Mouse (Mus musculus): ENCODE results near the gene Arid3c. TPM values are rescaled to one million over a fixed set of nuclear protein-coding genes. Genes with fewer than 3 reads are reported as not detected.
"Not testable (repeated sequence)": the region's sequence is repeated elsewhere in the genome, so short reads cannot be mapped to it uniquely, and the experiment has no call there.

Arid3c gene
- polyA plus RNA-seq, 1 experiment from 2014 or later: not detected

DNA sequence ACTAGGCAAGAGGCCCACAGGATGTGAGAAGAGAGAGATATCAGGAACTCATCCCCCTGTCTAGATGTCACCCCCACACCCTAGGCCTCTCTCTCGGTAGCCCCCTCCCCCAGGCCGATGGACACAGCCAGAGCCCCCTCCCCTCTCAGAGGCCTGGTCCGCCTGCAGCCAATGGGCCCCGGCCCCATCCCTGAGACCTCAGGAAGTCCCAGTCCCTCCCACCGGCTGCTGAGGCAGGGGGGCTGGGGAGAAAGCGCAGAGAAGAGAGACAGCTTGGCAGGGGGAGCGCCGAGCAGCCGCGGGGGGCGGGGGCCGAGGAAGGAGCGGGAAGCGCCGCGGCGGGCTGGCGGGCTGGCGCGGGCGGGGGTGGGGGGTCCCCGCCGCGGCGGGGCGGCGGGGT, 47.6 kb downstream of the Arid3c start:
- DNase-seq (ENCODE audit: low spot score); H3K4me2 ChIP-seq (ENCODE audit: low read depth, severe bottlenecking); H3K36me3 ChIP-seq (ENCODE audit: control insufficient read depth, insufficient read depth, low read length); H3K9ac ChIP-seq (ENCODE audit: low read length); H3K4me3 ChIP-seq (ENCODE audit: low read depth, low read length); ATAC-seq (ENCODE audit: insufficient number of reproducible peaks, low FRiP score, low TSS enrichment, low read depth); H3K27ac ChIP-seq (replicated peaks; ENCODE audit: low read depth, low read length); H3K9me3 ChIP-seq (ENCODE audit: control insufficient read depth, low read length); H3K4me1 ChIP-seq (ENCODE audit: control insufficient read depth, insufficient read depth, low read length): not testable (repeated sequence)
- peaks cover 25% of the 10 kb centered on the region for H3K27me3 ChIP-seq (ENCODE audit: control insufficient read depth, insufficient read depth, low read length)
- 0% methylated on average over 2 of the region's 27 CpGs for WGBS

DNA sequence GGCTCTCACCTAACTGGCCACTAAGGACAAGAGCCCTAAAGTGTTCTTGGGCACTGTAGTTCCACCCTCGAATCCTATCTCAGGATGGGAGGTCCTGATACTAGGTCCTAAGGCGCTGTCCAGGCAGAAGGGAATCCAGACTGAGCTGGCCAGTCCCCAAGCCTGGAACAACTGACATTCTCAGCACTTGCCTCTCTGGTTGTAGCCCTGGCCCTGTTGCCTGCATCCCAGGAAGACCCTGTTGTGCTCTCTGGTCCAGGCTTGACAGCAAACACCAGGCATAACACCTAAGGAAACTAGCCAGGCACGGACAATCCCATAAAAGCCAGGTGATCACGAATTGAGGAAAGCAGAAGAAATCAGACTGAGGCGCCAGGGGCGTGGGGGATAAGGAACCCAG, 48.2 kb downstream of the Arid3c start:
- H3K36me3 ChIP-seq (ENCODE audit: control insufficient read depth, insufficient read depth, low read length): no peaks in the 10 kb centered on the region
- peaks cover 30% of the 10 kb centered on the region for H3K27me3 ChIP-seq (ENCODE audit: control insufficient read depth, insufficient read depth, low read length)
- no peak overlapping the region for H3K4me2 ChIP-seq (ENCODE audit: low read depth, severe bottlenecking)
- no peak overlapping the region for H3K9ac ChIP-seq (ENCODE audit: low read length)
- H3K27ac ChIP-seq (replicated peaks; ENCODE audit: low read depth, low read length): no peak overlapping the region
- WGBS: 21% methylated on average over 6 of the region's 6 CpGs
- no peaks in the 10 kb centered on the region for H3K9me3 ChIP-seq (ENCODE audit: control insufficient read depth, low read length)
- no peak for ATAC-seq (ENCODE audit: insufficient number of reproducible peaks, low FRiP score, low TSS enrichment, low read depth)
- peaks cover 5% of the 10 kb centered on the region for H3K4me1 ChIP-seq (ENCODE audit: control insufficient read depth, insufficient read depth, low read length)
- no peak for DNase-seq (ENCODE audit: low spot score)
- H3K4me3 ChIP-seq (ENCODE audit: low read depth, low read length): no peak overlapping the region

DNA sequence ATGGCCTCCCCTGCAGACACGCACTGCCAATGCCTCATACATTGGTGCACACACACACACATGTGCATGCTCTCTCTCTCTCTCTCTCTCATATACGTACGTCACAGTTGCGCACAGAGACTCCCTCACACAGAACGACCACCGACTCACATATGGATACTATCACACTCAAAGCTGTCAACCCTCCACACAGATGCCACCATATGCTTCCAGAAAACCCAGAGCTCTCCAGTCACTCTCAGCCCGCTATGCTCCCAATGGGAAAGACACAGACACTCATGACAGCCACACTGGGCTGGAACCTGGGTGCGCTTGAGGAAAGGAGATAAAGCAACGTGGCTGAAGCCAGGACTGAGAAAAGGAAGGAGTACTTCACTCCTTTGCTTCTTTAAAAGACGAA, 49.0 kb downstream of the Arid3c start:
- Histone ChIP-seq H3K27me3 (ENCODE audit: control insufficient read depth, insufficient read depth, low read length) (peaks cover 38% of the 10 kb centered on the region), H3K9me3 (ENCODE audit: control insufficient read depth, low read length) (no peaks in the 10 kb centered on the region), H3K4me1 (ENCODE audit: control insufficient read depth, insufficient read depth, low read length) (peaks cover 5% of the 10 kb centered on the region), H3K9ac (ENCODE audit: low read length) (no peak overlapping the region), H3K4me3 (ENCODE audit: low read depth, low read length) (no peak overlapping the region), H3K36me3 (ENCODE audit: control insufficient read depth, insufficient read depth, low read length) (no peaks in the 10 kb centered on the region), H3K4me2 (ENCODE audit: low read depth, severe bottlenecking) (no peak overlapping the region), H3K27ac (replicated peaks; ENCODE audit: low read depth, low read length) (no peak overlapping the region)
- ATAC-seq (ENCODE audit: insufficient number of reproducible peaks, low FRiP score, low TSS enrichment, low read depth): no peak
- WGBS: 60% methylated on average over 10 of the region's 10 CpGs
- no peak for DNase-seq (ENCODE audit: low spot score)

DNA sequence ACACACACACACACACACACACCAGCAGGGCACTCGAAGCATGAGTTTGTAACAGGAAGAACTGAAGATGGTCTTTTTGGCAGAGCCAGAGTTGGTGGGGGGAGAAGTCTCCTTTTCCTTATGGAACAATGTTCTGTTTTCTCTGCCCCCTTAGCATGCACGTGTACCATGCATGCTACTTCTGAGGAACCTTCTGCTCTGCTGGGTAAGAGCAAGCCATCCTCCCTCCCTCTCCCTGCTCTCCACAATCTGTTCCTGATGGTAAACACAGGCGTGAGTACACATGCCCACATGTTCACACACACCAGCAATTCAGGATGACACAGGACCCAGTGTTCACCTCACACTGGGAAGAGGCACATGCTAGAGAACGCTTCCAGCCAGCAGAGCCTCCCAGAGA, 49.8 kb downstream of the Arid3c start:
- Histone ChIP-seq H3K36me3 (ENCODE audit: control insufficient read depth, insufficient read depth, low read length) (no peaks in the 10 kb centered on the region), H3K9ac (ENCODE audit: low read length) (no peak overlapping the region), H3K27ac (replicated peaks; ENCODE audit: low read depth, low read length) (no peak overlapping the region), H3K27me3 (ENCODE audit: control insufficient read depth, insufficient read depth, low read length) (peaks cover 46% of the 10 kb centered on the region), H3K4me2 (ENCODE audit: low read depth, severe bottlenecking) (no peak overlapping the region), H3K4me3 (ENCODE audit: low read depth, low read length) (no peak overlapping the region), H3K9me3 (ENCODE audit: control insufficient read depth, low read length) (no peaks in the 10 kb centered on the region), H3K4me1 (ENCODE audit: control insufficient read depth, insufficient read depth, low read length) (peaks cover 5% of the 10 kb centered on the region)
- ATAC-seq (ENCODE audit: insufficient number of reproducible peaks, low FRiP score, low TSS enrichment, low read depth): no peak
- no peak for DNase-seq (ENCODE audit: low spot score)
- 68% methylated on average over 4 of the region's 4 CpGs for WGBS

DNA sequence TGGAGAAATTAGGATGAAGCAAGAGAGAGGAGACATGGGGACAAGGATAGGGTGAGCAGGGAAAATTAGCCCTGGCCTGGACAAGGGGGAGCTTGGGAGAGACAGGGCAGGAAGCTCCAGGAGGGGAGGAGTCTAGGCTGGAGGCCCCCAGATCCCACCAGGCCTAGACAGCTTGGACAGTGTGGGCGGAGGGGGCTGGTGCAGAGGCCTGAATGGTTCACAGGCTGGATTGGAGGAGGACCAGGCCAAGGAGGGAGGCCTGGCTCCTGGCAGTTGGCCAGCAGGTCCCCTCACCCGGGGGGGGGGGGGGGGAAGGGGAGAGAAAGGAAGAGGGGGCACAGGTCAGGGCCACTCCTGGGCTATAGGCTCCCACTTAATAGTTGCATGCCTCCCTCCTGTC, 51.7 kb downstream of the Arid3c start:
- Histone ChIP-seq H3K9me3 (ENCODE audit: control insufficient read depth, low read length) (no peaks in the 10 kb centered on the region), H3K4me2 (ENCODE audit: low read depth, severe bottlenecking) (no peak overlapping the region), H3K27me3 (ENCODE audit: control insufficient read depth, insufficient read depth, low read length) (peaks cover 63% of the 10 kb centered on the region), H3K4me3 (ENCODE audit: low read depth, low read length) (no peak overlapping the region), H3K9ac (ENCODE audit: low read length) (no peak overlapping the region), H3K27ac (replicated peaks; ENCODE audit: low read depth, low read length) (no peak overlapping the region), H3K4me1 (ENCODE audit: control insufficient read depth, insufficient read depth, low read length) (peaks cover 5% of the 10 kb centered on the region), H3K36me3 (ENCODE audit: control insufficient read depth, insufficient read depth, low read length) (no peaks in the 10 kb centered on the region)
- DNase-seq (ENCODE audit: low spot score) (no peak), ATAC-seq (ENCODE audit: insufficient number of reproducible peaks, low FRiP score, low TSS enrichment, low read depth) (no peak)
- 67% methylated on average over 1 of the region's 2 CpGs for WGBS

DNA sequence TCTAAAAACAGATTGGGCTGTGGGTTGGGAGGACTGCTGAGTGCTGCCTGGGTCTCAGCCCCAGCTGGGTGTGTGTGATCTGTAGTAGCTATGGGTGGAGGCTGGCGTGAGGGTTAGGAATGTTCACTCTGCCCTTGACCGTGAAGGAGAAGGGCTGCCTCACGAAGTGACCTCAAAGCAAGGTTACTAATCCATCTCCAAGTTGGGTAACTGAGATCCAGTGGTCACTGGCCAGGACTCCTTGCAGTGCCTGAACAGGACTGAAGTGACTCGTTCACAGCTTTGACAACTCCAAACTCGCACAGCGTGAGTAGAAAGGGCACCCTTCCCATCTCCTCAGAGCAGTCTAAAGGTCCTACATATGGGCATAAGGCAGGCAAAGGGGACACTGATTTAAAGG, 52.1 kb downstream of the Arid3c start:
- no peak overlapping the region for H3K4me2 ChIP-seq (ENCODE audit: low read depth, severe bottlenecking)
- H3K4me1 ChIP-seq (ENCODE audit: control insufficient read depth, insufficient read depth, low read length): peaks cover 5% of the 10 kb centered on the region
- peaks cover 67% of the 10 kb centered on the region for H3K27me3 ChIP-seq (ENCODE audit: control insufficient read depth, insufficient read depth, low read length)
- no peak overlapping the region for H3K27ac ChIP-seq (replicated peaks; ENCODE audit: low read depth, low read length)
- WGBS: 78% methylated on average over 6 of the region's 6 CpGs
- H3K9me3 ChIP-seq (ENCODE audit: control insufficient read depth, low read length): no peaks in the 10 kb centered on the region
- H3K9ac ChIP-seq (ENCODE audit: low read length): no peak overlapping the region
- H3K36me3 ChIP-seq (ENCODE audit: control insufficient read depth, insufficient read depth, low read length): no peaks in the 10 kb centered on the region
- ATAC-seq (ENCODE audit: insufficient number of reproducible peaks, low FRiP score, low TSS enrichment, low read depth): no peak
- no peak overlapping the region for H3K4me3 ChIP-seq (ENCODE audit: low read depth, low read length)
- no peak for DNase-seq (ENCODE audit: low spot score)

DNA sequence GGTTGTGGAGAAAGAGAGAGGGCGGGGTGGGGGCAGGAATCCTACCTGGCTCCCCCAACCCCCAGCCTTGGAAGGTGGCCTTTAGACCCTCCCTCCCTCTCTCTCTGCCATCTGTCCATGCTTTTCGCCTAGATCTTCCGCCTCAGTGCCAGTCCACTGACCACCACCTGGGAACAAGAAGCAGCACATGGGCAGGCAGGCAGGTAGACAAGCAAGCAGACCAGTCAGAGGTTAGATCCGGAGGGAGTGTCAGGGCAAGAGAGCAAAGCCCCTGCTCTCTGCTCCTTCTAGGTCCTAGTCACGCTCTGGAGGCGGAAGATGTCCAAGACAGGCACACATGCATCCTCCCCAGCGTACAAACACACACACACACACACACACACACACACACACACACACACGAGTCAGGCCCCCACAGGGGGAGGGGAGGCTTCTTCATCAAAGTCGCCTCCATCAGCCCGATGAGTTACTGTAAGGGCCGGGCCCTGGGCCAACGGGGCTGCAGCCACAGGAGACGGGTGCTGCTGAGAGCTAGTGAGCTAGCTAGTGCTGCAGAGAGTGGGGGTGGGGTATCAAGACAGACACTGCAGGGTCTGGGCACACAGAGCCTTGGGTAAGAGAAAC, 53.8 kb downstream of the Arid3c start:
- Histone ChIP-seq H3K27ac (replicated peaks; ENCODE audit: low read depth, low read length) (no peak overlapping the region), H3K4me2 (ENCODE audit: low read depth, severe bottlenecking) (no peak overlapping the region), H3K27me3 (ENCODE audit: control insufficient read depth, insufficient read depth, low read length) (peaks cover 76% of the 10 kb centered on the region), H3K4me3 (ENCODE audit: low read depth, low read length) (no peak overlapping the region), H3K36me3 (ENCODE audit: control insufficient read depth, insufficient read depth, low read length) (no peaks in the 10 kb centered on the region), H3K4me1 (ENCODE audit: control insufficient read depth, insufficient read depth, low read length) (peaks cover 8% of the 10 kb centered on the region), H3K9ac (ENCODE audit: low read length) (no peak overlapping the region), H3K9me3 (ENCODE audit: control insufficient read depth, low read length) (no peaks in the 10 kb centered on the region)
- WGBS: 51% methylated on average over 12 of the region's 13 CpGs
- ATAC-seq (ENCODE audit: insufficient number of reproducible peaks, low FRiP score, low TSS enrichment, low read depth) (no peak), DNase-seq (ENCODE audit: low spot score) (no peak)

DNA sequence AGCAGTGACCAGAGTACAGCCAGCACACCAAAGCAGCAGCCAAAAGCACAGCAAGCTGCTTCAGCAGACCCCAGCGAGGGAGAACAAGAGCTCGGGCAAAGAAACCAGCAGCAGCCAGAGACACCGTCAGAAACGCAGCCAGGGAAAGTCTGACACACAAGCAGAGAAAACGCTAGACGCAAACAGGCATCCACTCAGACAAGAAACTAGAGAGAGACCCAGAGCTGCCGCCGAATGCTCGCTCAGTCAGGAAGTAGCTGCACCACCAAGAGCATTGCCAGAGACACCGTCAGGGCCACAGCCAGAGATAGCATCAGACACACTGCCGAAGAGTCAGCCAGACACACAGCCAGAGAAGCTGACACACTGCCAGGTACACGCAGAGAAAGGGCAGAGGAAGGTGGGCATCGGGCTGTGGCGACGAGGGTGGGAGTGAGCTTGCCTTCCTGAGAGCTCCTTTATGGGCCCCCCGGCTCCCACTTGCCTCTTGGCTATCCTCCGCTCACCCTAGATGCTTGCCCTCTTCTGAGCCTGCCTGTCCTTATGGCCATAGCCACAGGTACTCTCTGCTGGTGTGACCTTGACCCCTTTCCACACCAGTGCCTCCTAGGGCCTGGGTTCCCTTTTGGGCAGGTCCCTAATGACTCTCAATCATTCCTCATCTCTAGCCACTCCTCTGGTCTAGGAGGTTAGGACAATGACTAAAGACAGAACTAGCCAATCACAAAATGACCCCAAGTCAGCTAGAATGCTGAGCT, 54.5 kb downstream of the Arid3c start:
- ATAC-seq (ENCODE audit: insufficient number of reproducible peaks, low FRiP score, low TSS enrichment, low read depth): no peak
- H3K9ac ChIP-seq (ENCODE audit: low read length): no peak overlapping the region

More for the DNA sequence above, 54.5 kb downstream of the Arid3c start:
- WGBS: 62% methylated on average over 17 of the region's 17 CpGs
- peaks cover 14% of the 10 kb centered on the region for H3K4me1 ChIP-seq (ENCODE audit: control insufficient read depth, insufficient read depth, low read length)
- H3K4me2 ChIP-seq (ENCODE audit: low read depth, severe bottlenecking): no peak overlapping the region
- DNase-seq (ENCODE audit: low spot score): no peak
- no peak overlapping the region for H3K4me3 ChIP-seq (ENCODE audit: low read depth, low read length)
- H3K27ac ChIP-seq (replicated peaks; ENCODE audit: low read depth, low read length): no peak overlapping the region
- H3K27me3 ChIP-seq (ENCODE audit: control insufficient read depth, insufficient read depth, low read length): peaks cover 80% of the 10 kb centered on the region
- H3K9me3 ChIP-seq (ENCODE audit: control insufficient read depth, low read length): no peaks in the 10 kb centered on the region
- H3K36me3 ChIP-seq (ENCODE audit: control insufficient read depth, insufficient read depth, low read length): no peaks in the 10 kb centered on the region
